9 mouse cellular contexts compared by ENCODE assay signal in genomic region chr1:155722185-155722584, GRCm38 (mm10). TPM values are rescaled to one million over a fixed set of nuclear protein-coding genes. Genes with fewer than 3 reads are reported as not detected.
DNase-seq lines count a peak whose midpoint lies in the region; ATAC-seq and TF ChIP-seq lines count a peak whose summit lies in the region.
"Had no signal": no experiment of that assay in that cellular context is flagged by ENCODE, and none has a peak within 500 bp of the region (broad histone marks: within the 10 kb centered on the region; RNA-seq: fewer than 3 reads in every experiment).

No protein-coding gene starts in this region.

- H3K9me3 ChIP-seq in forebrain, postnatal 0 days (ENCODE audit: low read length): no peaks in the 10 kb centered on the region
- no peaks in the 10 kb centered on the region for H3K9me3 ChIP-seq in midbrain, embryonic 15.5 days

- peak; percentile 26 to 61 for DNase-seq in adrenal gland, adult (ENCODE audit: inconsistent age in 2 of 2, low spot score in 1 of 2)
- no peak for DNase-seq in adrenal gland, adult 8-10 months
- DNase-seq in forebrain, postnatal 0 days: no peak
- peak; percentile 61 for DNase-seq in kidney, postnatal 14 days
- no peak for DNase-seq in layer of hippocampus, postnatal 25 days (ENCODE audit: extremely low spot score in 1 of 2, low spot score in 1 of 2)
- no peak for DNase-seq in gastrocnemius, postnatal 36 days

- peak; percentile 19 for ATAC-seq in activated CD4-positive, CD25-positive, alpha-beta regulatory T cell, adult 4 months
- ATAC-seq in forebrain, postnatal 0 days: peak; percentile 57; the same call in 1 of the 2 replicates
- no peak; the same call in 1 of the 2 replicates for ATAC-seq in midbrain, embryonic 15.5 days (replicated peaks)

- peak overlapping the region; percentile 35 for H3K9ac ChIP-seq in forebrain, postnatal 0 days
- H3K9ac ChIP-seq in midbrain, embryonic 15.5 days: no peak overlapping the region

- H3K27ac ChIP-seq in forebrain, postnatal 0 days (ENCODE audit: low read depth, low read length): no peak overlapping the region
- H3K27ac ChIP-seq in midbrain, embryonic 15.5 days: no peak overlapping the region
- H3K27ac ChIP-seq: heart, adult 2 months had no signal

- TF ChIP-seq CTCF in forebrain, postnatal 0 days (IDR thresholded peaks at IDR 0.05; ENCODE audit: low read depth): no peak

- no peaks in the 10 kb centered on the region for H3K4me1 ChIP-seq in forebrain, postnatal 0 days (ENCODE audit: insufficient read depth)
- H3K4me1 ChIP-seq in midbrain, embryonic 15.5 days: peaks cover 6% of the 10 kb centered on the region; the same call in 1 of the 2 replicates

- peak overlapping the region; percentile 9; the same call in 1 of the 2 replicates for H3K4me3 ChIP-seq in forebrain, postnatal 0 days (ENCODE audit: low read depth, low read length)
- H3K4me3 ChIP-seq in midbrain, embryonic 15.5 days: no peak overlapping the region
- H3K4me3 ChIP-seq: heart, adult 2 months had no signal

- under 1% methylated on average over 13 of the region's 13 CpGs for WGBS in forebrain, postnatal 0 days
- under 1% methylated on average over 13 of the region's 13 CpGs for WGBS in midbrain, embryonic 15.5 days

- H3K27me3 ChIP-seq in forebrain, postnatal 0 days (ENCODE audit: insufficient read depth, low read length): peaks cover 14% of the 10 kb centered on the region
- H3K27me3 ChIP-seq in midbrain, embryonic 15.5 days (replicated peaks): peaks cover 64% of the 10 kb centered on the region

- intact Hi-C loops in gastrocnemius, postnatal 36 days (cut with DNase I): no loop called here

- H3K4me2 ChIP-seq in forebrain, postnatal 0 days (ENCODE audit: low read depth): peak overlapping the region; percentile 39
- H3K4me2 ChIP-seq in midbrain, embryonic 15.5 days: peak overlapping the region; percentile 32

- H3K36me3 ChIP-seq in forebrain, postnatal 0 days (ENCODE audit: insufficient read depth): no peaks in the 10 kb centered on the region
- no peaks in the 10 kb centered on the region for H3K36me3 ChIP-seq in midbrain, embryonic 15.5 days (replicated peaks)

RNA-seq across cellular contexts. Expression of gene Lhx4, which starts 29.3 kb away (rescaled TPM):
- total RNA-seq in adrenal gland, adult 8-10 months (2022): under 1 TPM in 2 of 4 experiments, not detected in 2; 0.03 to 0.12 TPM
- under 1 TPM in 1 of 2 experiments, not detected in 1; 0.42 TPM for polyA plus RNA-seq in activated CD4-positive, CD25-positive, alpha-beta regulatory T cell, adult 4 months (2017; shearing (Covaris generic))
- total RNA-seq in forebrain, postnatal 0 days (2014; rRNA removed): 0.15 TPM in 1 of 2 replicates, not detected in the other
- 0.10 and 0.11 TPM in 2 replicates for polyA plus RNA-seq in forebrain, postnatal 0 days (2015; fragmentation: Nextera tagmentation; extraction: Ambion mirVana)
- polyA plus RNA-seq in midbrain, embryonic 15.5 days (2015; fragmentation: Nextera tagmentation; extraction: Ambion mirVana): 1.5 and 1.6 TPM in 2 replicates
- under 1 TPM in 1 of 2 experiments, not detected in 1; 0.07 TPM for total RNA-seq in layer of hippocampus, postnatal 25 days (2021)
- not detected for total RNA-seq in gastrocnemius, postnatal 36 days (2021)
- total RNA-seq: heart, adult 2 months had no signal
- polyA plus RNA-seq: heart, adult 2 months had no signal

Comparison
In these comparisons a context has a peak if more than half of its experiments do, and no peak if none do; other contexts are left out.
1. DNase-seq: peak in adrenal gland, adult (2 of 2) and kidney, postnatal 14 days (single experiment); none in adrenal gland, adult 8-10 months (single experiment), forebrain, postnatal 0 days (single experiment), layer of hippocampus, postnatal 25 days (0 of 2) and gastrocnemius, postnatal 36 days (0 of 2).